Mouse (Mus musculus): ENCODE data around the gene Arv1. TPM values are rescaled to one million over a fixed set of nuclear protein-coding genes. Genes with fewer than 3 reads are reported as not detected.

The Arv1 gene
- total RNA-seq, 2 experiments from 2014 or later: 9.7 to 10.8 TPM

DNA sequence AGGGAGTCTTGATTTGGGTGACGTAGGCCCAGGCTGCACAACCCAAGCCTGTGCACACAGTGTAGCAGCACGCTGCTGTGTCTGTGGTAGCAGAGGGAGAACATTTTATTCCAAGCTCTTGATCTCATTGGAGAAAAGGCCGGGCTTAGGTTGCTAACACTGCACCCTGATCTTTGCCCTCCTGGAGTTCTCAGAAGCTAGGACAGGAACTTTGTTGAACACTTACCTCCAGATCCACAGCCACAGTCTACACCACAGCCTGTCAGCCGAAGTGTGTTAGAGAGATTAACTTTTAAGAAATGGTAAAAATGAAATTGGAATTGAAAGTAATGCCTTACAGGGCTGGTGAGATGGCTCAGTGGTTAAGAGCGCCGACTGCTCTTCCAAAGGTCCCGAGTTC lies 2.4 kb downstream of the Arv1 start:
- DNase-seq: no peak

DNA sequence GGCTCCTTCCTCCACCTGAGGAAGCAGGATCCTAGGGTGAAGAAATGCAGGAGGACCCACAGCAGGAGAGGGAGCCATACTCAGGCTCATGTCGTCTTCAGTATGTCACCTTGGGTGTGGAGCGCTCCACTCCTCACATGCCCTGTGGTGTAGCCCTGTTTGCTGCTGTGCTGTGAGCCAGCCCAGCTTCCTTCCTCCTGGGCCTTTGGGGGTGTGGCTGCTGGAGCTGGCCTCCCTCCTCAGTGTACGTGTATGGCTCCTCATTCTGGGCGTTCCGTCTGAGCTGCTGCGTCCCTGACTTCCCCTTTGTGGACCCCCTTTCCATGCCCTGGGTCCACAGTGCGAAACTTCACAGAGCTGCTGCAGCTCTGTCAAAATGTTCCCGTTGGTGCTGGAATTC lies 10.9 kb downstream of the Arv1 start:
- no peak for DNase-seq

DNA sequence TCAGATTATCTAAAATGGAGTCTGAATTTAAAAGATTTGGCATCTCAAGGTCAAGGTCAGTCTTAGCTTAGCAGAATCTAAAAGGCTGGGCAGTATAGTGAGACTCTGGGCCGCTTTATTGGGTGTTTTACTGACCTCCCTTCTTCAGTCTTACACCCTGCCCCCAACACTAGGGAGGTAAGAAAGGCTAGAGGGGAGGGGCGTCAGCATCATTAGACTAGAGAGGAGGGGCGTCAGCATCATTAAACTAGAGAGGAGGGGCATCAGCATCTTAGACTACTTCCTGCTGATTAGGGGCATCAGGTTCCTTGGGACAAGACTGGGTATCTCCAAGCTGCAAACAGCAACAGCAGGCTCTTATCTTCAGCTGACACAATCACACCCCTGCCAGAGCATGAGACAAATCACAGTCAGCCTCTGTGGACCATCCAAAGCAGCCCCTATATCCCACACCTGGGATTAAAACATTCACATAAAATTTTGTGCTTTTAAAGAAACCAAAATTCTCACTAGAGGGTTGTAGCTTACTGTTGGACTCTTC lies 13.5 kb downstream of the Arv1 start:
- no peak for DNase-seq

DNA sequence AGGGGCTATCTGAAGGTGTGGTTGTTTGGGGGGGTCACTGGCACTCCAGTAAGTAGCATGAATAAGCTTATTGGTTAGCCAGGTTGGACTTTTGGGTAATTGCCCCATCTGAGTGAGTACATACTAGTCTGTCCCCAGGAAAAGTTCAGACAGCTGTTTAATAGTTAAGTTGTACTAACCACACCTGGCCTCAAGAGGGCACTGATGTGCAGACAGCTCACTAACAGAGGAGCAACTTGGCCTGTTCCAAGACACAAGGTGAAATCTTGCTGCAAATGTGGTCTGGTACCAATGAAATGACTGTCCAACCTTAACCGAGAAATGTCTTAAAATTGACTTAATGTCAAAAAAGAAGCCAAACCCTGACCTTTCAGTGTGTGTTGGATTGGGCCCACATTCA lies 17.3 kb downstream of the Arv1 start:
- peak; percentile 30 for DNase-seq

DNA sequence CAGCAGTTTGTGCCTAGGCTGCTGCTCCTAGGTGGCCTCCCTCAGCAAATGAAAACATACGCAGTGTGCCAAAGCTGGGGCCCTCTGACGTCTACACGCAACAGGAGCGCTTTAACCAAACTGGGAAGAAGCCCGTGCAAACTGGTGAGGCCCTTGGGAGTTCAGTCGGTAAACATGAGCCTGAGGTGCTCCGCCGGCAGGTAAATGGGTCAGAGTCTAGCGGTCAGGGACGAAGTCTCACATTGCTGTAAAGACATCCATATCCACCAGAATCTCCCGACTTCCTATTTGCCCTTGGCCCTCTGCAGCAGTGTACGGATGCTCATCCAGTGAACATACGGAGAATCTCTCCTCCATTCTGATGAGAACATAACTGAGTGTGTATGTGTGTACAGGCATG lies 24.7 kb downstream of the Arv1 start:
- no peak for DNase-seq

DNA sequence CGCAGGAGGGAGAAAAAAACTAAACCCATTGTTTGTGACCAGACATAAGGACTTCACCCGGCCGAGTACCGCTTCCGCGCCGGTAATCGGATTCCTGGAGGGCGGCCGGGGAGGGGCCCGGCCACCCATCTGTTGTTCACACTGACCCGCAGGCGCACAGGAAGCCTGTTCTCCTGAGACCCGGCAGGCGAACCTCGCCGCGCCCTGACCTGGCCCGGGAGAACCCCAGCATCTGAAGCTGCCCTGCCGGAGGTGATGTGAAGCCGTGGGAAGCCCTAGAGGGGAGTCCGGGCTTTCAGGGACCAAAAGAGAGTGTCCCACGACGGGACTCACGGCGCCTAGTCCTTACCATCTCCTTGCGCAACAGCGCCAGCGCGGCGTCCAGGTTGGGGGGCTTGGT lies 29.3 kb downstream of the Arv1 start:
- peak; percentile 31 for DNase-seq

DNA sequence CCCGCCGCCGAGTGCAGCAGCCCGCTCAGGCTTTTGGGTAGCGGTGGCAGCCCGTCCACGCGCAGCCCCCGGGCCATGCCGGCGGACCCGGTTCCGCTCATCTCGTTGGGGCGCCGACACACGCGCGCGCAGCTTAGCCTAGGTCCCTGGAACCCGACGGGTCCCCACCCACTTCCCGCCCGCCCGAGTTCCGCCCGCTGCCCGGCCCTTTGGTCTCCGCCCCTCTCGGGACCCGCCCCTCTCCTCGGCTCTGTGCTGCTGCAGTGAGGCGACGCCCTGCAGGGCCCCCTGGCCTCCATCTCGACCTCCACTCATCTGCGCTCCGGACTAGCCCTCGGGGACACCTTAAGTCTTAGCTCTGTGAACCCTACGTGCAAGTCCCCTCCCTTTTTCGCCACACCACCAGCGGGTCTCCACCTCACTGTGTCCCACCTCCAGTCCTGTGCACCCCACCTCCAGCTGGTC lies 29.8 kb downstream of the Arv1 start, which contains the start of gene Fam89a:
TSS of gene Fam89a (minus strand) at position 124 of the 465 bp plus-strand sequence.
- peak; percentile 61 for DNase-seq

DNA sequence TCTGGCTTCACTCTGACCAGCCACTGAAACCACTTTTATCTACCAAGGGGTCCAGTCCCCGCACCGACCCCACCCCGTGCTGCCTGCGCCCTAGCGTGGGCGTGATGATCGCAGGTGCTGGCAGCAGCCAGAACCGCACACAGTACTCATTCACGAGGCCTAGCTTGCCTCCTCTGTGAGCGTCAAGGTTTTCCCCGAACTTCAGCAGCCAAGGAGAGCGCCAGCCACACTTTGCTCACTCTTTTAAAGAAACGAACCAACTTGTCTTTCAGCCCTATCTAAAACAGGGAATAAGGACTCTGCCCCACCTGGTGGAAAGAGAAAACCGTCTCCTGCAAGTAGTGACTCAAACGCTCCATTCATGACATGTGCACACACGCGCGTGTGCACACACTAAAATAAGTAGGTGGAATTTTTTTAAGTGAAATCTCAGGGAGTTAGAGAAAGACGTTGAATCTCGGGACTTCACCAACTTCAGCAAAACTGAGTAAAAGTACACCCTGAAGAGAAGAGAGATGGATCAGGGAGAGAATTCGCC lies 30.5 kb downstream of the Arv1 start:
- no peak for DNase-seq

DNA sequence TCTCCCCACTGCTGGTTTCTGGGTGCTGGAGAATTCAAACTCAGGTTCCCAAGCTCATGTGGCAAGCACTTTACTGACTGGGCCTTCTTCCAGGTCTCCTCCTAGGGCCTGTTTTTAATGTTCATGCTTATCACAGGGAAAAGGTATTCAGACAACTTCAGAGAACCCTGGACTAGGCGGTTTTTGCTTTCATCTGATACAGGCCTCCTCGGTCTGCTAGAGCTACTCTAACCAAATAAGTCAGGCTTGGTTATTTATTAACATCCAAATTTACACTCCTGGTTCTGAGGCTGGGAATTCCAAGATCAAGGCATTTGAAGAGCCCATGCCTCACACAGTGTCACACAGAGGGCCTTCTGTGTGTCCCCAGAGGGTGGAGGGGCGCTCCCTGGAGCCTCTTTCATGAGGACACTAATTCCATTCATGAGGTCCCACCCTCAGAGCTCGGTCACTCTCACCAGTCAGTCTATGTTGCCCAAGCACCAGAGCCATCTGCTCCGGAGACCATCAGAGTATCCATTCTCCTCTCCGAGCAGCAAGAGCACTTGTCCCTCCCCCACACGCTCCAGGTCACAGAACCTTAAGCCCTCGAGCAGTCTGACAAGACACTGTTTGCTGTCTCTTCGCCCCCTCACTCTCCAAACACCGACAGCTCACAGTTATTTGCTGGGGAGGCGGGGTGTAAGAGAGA lies 32.3 kb downstream of the Arv1 start:
- DNase-seq: no peak

DNA sequence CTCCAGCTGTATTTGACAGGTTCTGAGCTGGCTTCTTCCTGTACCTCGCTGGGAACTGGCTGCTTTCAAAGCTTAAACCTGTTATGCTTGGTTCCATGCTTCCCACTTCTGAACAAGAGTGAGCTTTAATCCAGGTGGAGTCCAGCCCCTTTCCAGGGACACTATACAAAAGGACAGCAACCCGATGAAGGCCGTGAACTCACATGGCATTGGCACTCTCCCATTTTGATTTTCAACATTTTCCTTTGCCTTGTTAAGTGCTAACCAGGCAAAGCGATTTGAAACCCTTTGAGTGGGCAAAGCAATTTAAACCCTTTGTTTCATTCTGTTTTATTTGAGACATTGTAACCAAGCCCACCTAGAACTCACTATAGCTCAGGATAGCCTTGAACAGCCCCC lies 32.9 kb downstream of the Arv1 start:
- no peak for DNase-seq

DNA sequence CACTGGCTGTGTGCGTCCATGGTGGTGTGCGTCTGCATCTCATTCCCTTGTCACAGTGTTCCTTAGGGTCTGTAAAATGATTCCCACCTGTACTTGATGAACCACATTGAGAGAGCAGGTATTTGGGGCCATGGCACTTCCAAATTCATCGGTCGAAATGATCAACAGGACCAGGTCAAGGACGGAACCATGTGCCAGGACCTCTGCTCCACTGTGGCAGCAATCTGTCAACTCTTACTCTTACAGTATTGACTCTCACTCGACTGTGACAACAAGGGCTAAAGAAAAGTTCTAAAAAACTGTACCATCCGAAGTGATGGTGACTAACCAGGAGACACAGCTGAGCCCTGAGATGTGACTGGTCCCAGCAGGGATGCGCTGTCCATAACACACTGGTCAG lies 33.5 kb downstream of the Arv1 start:
- no peak for DNase-seq

DNA sequence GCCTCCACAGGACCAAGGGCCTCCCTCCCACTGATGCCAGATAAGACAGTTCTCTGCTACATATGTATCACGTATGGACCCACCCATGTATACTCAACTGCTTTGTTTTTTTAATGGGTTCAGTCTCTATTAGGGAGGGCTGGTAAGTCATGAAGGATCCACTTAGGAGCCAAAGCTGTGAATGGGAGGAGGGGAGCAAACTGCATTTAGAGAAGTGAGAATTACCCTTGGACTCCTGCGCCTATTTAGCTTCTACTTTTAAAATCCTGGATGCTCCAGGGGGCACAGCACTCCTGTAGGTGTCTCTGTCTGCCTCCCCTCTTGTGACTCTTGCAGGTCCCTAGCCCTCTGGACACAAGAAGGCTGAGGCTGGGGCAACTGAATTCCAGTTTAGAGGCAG lies 34.2 kb downstream of the Arv1 start:
- DNase-seq: no peak

DNA sequence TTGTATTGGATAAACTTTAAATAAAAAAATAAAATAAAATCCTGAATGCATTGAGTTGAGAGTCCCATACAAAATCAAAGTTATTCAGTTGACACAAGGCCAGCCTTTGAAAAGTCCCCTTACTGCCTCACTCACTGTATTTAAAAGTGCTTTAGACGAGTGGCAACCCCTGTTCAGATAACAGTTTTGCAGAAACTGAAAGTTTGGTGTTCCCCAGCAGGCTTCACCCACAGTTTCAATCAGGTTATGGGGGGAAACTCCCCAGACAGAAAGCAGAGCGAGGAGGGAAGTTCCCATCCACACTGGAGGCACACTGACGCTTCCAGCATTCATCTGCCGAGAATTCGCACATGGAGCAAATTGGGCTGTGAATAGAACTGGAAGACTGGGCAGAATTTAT lies 34.7 kb downstream of the Arv1 start:
- no peak for DNase-seq

DNA sequence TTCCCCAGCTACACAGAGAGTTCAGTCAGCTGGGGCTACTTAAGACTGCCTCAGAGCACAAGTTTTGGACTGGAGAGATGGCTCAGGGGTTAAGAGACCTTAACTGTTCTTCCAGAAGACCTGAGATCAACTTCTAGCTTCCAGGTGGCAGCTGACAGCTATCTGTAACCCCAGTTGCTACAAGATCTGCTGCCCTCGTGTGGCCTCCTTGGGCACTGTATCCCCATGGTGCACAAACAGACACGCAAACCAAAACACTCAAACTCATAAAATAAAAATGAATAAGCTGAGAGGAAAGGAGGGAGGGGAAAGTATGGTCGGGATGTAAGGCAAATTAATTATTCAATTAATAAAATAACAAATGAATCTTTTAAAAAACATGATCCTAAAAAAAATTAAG lies 36.6 kb downstream of the Arv1 start:
- DNase-seq: peak; percentile 40

DNA sequence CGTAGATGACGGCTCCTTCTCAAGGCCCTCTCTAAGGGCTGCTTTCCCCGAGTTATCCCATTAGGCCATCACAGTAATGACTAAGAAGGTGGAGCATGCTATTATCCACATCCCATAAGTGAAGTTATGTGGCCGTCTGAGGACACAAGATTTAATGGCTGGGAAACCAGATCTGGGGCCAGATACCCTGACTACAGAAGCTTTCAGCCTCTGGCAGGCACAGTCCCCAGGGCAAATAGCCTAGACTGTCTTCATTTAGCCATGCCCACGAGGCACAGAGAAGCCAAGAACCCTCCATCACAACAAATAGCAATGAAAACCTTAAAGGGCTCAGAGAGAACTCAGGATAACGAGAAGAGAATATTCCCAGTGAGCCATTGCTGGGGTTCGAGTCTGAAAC lies 41.1 kb downstream of the Arv1 start:
- no peak for DNase-seq

DNA sequence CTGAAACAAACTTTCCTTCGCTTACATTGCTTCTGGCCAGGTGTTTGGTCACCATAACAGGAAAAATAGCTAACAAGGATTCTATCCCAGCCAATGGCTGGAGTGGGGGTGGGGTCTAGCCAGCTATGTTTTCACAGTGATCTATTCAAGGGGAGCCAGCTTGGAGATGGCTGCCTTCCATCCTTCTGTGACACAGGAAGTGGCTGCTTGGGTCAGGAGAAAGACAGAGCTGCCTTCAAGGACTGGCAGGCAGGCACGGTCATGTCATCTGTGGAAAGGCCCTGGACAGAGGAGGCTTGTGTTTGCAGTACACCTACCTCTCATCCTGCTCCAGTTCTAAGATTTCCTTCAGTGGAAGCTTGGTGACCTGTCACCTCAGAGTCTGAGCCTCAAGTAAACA lies 50.5 kb downstream of the Arv1 start:
- DNase-seq: no peak

DNA sequence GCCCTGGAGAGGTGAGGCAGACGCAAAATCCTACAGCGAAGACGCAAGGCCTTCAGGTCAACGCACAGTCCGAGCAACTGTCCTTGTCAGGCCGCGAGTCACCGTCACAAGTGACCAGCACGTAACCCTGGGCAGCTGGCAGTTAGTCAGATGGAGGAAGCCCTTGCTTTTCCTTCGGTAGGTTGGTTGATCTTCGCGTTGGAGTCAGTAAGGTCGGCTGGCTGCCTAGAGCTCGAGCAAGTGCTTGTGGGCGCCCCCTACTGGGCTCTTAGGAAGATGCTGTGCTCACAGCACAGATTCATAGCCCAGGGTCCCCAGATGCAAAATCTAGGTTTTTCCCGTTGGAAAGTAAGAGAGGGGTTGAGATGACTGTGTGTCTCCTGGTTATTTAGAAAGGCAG lies 53.8 kb downstream of the Arv1 start:
- peak; percentile 80 for DNase-seq

DNA sequence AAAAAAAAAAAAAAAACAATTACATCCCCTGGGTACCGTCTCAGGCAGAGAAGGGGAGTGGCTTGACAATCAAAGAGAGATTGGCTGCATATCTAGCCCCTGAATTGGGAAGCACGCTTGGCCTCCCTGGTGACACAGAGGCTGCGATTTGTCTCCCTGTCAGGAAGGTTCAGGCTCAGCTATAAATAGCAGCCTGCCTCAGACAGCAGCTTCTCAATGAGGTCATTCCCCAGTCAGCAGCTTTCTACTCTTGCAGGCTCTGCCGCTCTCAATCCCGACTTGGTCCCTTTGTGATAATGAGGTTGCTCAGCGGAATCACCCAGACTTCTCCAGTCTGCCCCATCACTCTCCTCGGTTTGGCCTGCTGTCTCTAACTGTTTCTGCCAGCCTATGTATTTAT lies 58.3 kb downstream of the Arv1 start:
- DNase-seq: peak; percentile 72

DNA sequence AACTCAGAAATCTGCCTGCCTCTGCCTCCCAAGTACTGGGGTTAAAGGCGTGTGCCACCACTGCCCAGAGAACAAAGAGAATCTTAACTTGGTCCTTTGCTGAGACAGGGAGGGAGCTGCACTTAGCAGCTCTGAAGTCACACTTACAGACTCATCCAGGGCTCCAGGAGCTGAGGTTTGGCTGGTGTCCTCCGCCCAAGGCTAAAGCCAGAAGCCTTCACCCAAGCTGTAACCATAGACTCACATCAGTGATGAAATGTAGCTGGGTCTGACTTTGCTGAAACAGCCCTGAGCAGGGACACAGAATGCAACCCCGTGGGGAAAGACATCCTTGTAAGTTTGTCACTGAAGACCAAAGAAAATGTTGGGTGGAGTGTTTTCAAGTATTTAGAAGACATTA lies 60.5 kb downstream of the Arv1 start:
- DNase-seq: no peak

DNA sequence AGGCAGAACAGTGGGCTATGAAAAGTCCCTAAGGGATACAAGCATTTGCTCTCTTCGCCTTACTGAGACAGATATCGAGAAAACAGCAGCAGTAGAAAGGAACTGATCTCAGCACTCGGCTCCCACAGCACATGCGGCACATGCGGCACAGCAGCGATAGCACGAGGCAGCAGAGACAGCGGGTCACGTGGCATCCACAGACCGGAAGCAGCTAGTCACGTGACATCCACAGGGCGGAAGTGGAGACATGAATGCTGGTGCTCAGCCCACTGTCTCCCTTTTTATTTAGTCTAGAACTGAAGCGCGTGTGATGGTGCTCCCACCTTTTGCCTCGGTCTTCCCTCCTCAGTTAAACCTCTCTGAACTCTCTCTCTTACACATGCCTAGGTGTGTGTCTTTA lies 61.3 kb downstream of the Arv1 start:
- no peak for DNase-seq

Measured in heart, postnatal 4 days (tissue).